Mouse (Mus musculus) forebrain, embryonic 11.5 days (tissue): ENCODE measurements around the gene Exosc1. TPM values are rescaled to one million over a fixed set of nuclear protein-coding genes. Genes with fewer than 3 reads are reported as not detected.

ENCODE experiments used
- polyA plus RNA-seq: library from polyadenylated mRNA; unstranded; fragments of >200 nt; fragmentation: Nextera tagmentation; extraction: Ambion mirVana; gene quantifications from 2 replicates; pipeline ENCODE4 v1.2.1, GENCODE M21; 2014

The Exosc1 gene
- polyA plus RNA-seq, 1 experiment from 2014 or later, result 83.9 TPM

Other genes starting within 250 kb of the Exosc1 start
- gene Slit1, start 189.8 kb downstream of the Exosc1 start, polyA plus RNA-seq, result 4.6 and 5.6 TPM in 2 replicates
- 44.1 and 48.4 TPM in 2 replicates for gene Arhgap19, start 131.4 kb downstream of the Exosc1 start, polyA plus RNA-seq
- 12.7 and 13.2 TPM in 2 replicates for gene Frat1, start 103.5 kb downstream of the Exosc1 start, polyA plus RNA-seq
- gene Frat2, start 85.3 kb downstream of the Exosc1 start, polyA plus RNA-seq, result 10.4 and 14.1 TPM in 2 replicates
- 24.3 and 26.1 TPM in 2 replicates for gene Rrp12, start 37.2 kb downstream of the Exosc1 start, polyA plus RNA-seq
- gene Pgam1, start 21.5 kb downstream of the Exosc1 start, polyA plus RNA-seq, result 901 and 961 TPM in 2 replicates
- 70.7 and 76.6 TPM in 2 replicates for gene Zdhhc16, start 57 bp upstream of the Exosc1 start, polyA plus RNA-seq
- 38.2 and 39.9 TPM in 2 replicates for gene Mms19, start 47.7 kb upstream of the Exosc1 start, polyA plus RNA-seq
- gene Ubtd1, start 48.3 kb upstream of the Exosc1 start, polyA plus RNA-seq, result 8.5 and 9.7 TPM in 2 replicates
- gene Ankrd2, start 102.6 kb upstream of the Exosc1 start, polyA plus RNA-seq, result not detected in 2 replicates
- 1.1 and 1.9 TPM in 2 replicates for gene Hoga1, start 112.2 kb upstream of the Exosc1 start, polyA plus RNA-seq
- gene 4933411K16Rik, start 118.8 kb upstream of the Exosc1 start, polyA plus RNA-seq, result 0.13 TPM in 1 of 2 replicates, not detected in the other
- 52.9 and 63.1 TPM in 2 replicates for gene Morn4, start 152.9 kb upstream of the Exosc1 start, polyA plus RNA-seq
- gene Pi4k2a, start 157.0 kb upstream of the Exosc1 start, polyA plus RNA-seq, result 29.0 and 30.7 TPM in 2 replicates
- 15.6 and 16.3 TPM in 2 replicates for gene Avpi1, start 195.6 kb upstream of the Exosc1 start, polyA plus RNA-seq
- 8.7 and 9.7 TPM in 2 replicates for gene Marveld1, start 214.0 kb upstream of the Exosc1 start, polyA plus RNA-seq
- gene Zfyve27, start 230.5 kb upstream of the Exosc1 start, polyA plus RNA-seq, result 22.4 and 23.1 TPM in 2 replicates